Mouse (Mus musculus) liver, embryonic 11.5 days (tissue): ENCODE results near the gene Supt20. TPM values are rescaled to one million over a fixed set of nuclear protein-coding genes. Genes with fewer than 3 reads are reported as not detected.
A peak's percentile ranks its signal among the peaks of the same experiment; 100 is the strongest.

Experiments
- ATAC-seq: fragments of 200-750 bp; cut with Nextera tagmentation; replicated peaks from 2 replicates; pipeline ENCODE4 v1.8.0; 2017; ENCODE audit warnings: moderate number of reproducible peaks, mild to moderate bottlenecking, moderate TSS enrichment, moderate library complexity; ENCODE audit not compliant: low FRiP score
- DNase-seq: peaks from one replicate; pipeline ENCODE4 v3.0.0-alpha.2; 2017; ENCODE audit warnings: low spot score
- H3K27ac ChIP-seq: fragments of 300-500 bp; sonication (generic); 2 replicates; pipeline ENCODE4 v1.5.1; 2014; ENCODE audit warnings: mild to moderate bottlenecking, low read depth, low read length, control low read depth
- H3K27me3 ChIP-seq: fragments of 300-500 bp; sonication (generic); replicated peaks from 2 replicates; pipeline ENCODE4 v1.6.1; 2014; ENCODE audit warnings: low read length, mixed read lengths; ENCODE audit not compliant: control insufficient read depth, insufficient read depth
- H3K36me3 ChIP-seq: fragments of 300-500 bp; sonication (generic); 2 replicates; pipeline ENCODE4 v1.6.1; 2014; ENCODE audit warnings: mild to moderate bottlenecking, low read length, moderate library complexity, mixed read lengths; ENCODE audit not compliant: control insufficient read depth, insufficient read depth
- H3K4me1 ChIP-seq: fragments of 300-500 bp; sonication (generic); replicated peaks from 2 replicates; pipeline ENCODE4 v1.6.1; 2014; ENCODE audit warnings: low read length, mixed read lengths; ENCODE audit not compliant: control insufficient read depth, insufficient read depth
- H3K4me2 ChIP-seq: fragments of 300-500 bp; sonication (generic); 2 replicates; pipeline ENCODE4 v1.6.1; 2014; ENCODE audit warnings: mild to moderate bottlenecking, control low read depth, moderate library complexity
- H3K4me3 ChIP-seq: fragments of 300-500 bp; sonication (generic); 2 replicates; pipeline ENCODE4 v1.5.1; 2014; ENCODE audit warnings: low read depth, low read length, control low read depth
- H3K9ac ChIP-seq: fragments of 300-500 bp; sonication (generic); 2 replicates; pipeline ENCODE4 v1.6.1; 2014; ENCODE audit warnings: low read depth, low read length, control low read depth
- H3K9me3 ChIP-seq: fragments of 300-500 bp; sonication (generic); 2 replicates; pipeline ENCODE4 v1.6.1; 2016; ENCODE audit warnings: low read length, inconsistent platforms, mixed read lengths; ENCODE audit not compliant: control insufficient read depth
- WGBS: fragments of 180-500 bp; shearing (Covaris S2); extraction: QIAGEN DNeasy Blood & Tissue Kit; methylation state at CpG from one replicate; pipeline ENCODE4 v1.1.7; 2014; 5-methylcytosine and 5-hydroxymethylcytosine counted together
- polyA plus RNA-seq: library from polyadenylated mRNA; unstranded; fragments of >200 nt; fragmentation: Nextera tagmentation; extraction: Ambion mirVana; gene quantifications from 2 replicates; pipeline ENCODE4 v1.2.1, GENCODE M21; 2014

Gene Supt20
- polyA plus RNA-seq, 1 experiment from 2014 or later: 84.6 TPM

GRCm38 (mm10) chr3:54734411-54735246 is 42.0 kb downstream of the Supt20 start:
- H3K27ac ChIP-seq: peak overlapping the region; percentile 99
- H3K4me3 ChIP-seq: peak overlapping the region; percentile 94
- ATAC-seq (peak; percentile 91), DNase-seq (peak; percentile 87)
- H3K9ac ChIP-seq: peak overlapping the region; percentile 97
- peaks cover 24% of the 10 kb centered on the region for H3K36me3 ChIP-seq
- peaks cover 11% of the 10 kb centered on the region for H3K4me1 ChIP-seq
- peak overlapping the region; percentile 71 for H3K4me2 ChIP-seq
- under 1% methylated on average over 84 of the region's 84 CpGs for WGBS
- no peaks in the 10 kb centered on the region for H3K9me3 ChIP-seq
- H3K27me3 ChIP-seq: no peaks in the 10 kb centered on the region

- Histone ChIP-seq H3K9me3 (no peaks in the 10 kb centered on the region), H3K4me2 (peak within 1 kb of the TSS; percentile 71), H3K4me3 (peak within 1 kb of the TSS; percentile 94), H3K27ac (peak within 1 kb of the TSS; percentile 99), H3K4me1 (peaks cover 11% of the 10 kb centered on the region), H3K9ac (peak within 1 kb of the TSS; percentile 97), H3K36me3 (peaks cover 17% of the 10 kb centered on the region), H3K27me3 (no peaks in the 10 kb centered on the region)
- DNase-seq (peak; percentile 94), ATAC-seq (peak; percentile 84)
- WGBS: under 1% methylated on average over 61 of the region's 65 CpGs
Measured at GRCm38 (mm10) chr3:54735247-54736046, 42.8 kb downstream of the Supt20 start, which contains the start of the genes Exosc8 and Alg5. TSS of gene Exosc8 (minus strand) at chr3:54735393. TSS of gene Alg5 (plus strand) at chr3:54735539.

GRCm38 (mm10) chr3:54736101-54736927 is 43.7 kb downstream of the Supt20 start:
- Histone ChIP-seq H3K4me3 (peak overlapping the region; percentile 94), H3K27ac (peak overlapping the region; percentile 99; the same call in 1 of the 2 replicates), H3K9me3 (no peaks in the 10 kb centered on the region), H3K4me2 (peak overlapping the region; percentile 71), H3K27me3 (no peaks in the 10 kb centered on the region), H3K4me1 (peaks cover 11% of the 10 kb centered on the region), H3K36me3 (peaks cover 25% of the 10 kb centered on the region), H3K9ac (peak overlapping the region; percentile 97)
- WGBS: 52% methylated on average over 18 of the region's 18 CpGs
- no peak for ATAC-seq
- no peak for DNase-seq

GRCm38 (mm10) chr3:54737317-54737716 is 44.7 kb downstream of the Supt20 start:
- 93% methylated on average over 8 of the region's 8 CpGs for WGBS
- Histone ChIP-seq H3K27ac (no peak overlapping the region), H3K4me2 (no peak overlapping the region), H3K36me3 (peaks cover 26% of the 10 kb centered on the region), H3K4me3 (no peak overlapping the region), H3K9ac (no peak overlapping the region), H3K9me3 (no peaks in the 10 kb centered on the region), H3K27me3 (no peaks in the 10 kb centered on the region), H3K4me1 (peaks cover 11% of the 10 kb centered on the region)
- DNase-seq (no peak), ATAC-seq (no peak)

- Histone ChIP-seq H3K9me3 (no peaks in the 10 kb centered on the region), H3K27me3 (no peaks in the 10 kb centered on the region), H3K4me1 (no peaks in the 10 kb centered on the region), H3K36me3 (peaks cover 56% of the 10 kb centered on the region), H3K27ac (no peak overlapping the region), H3K9ac (no peak overlapping the region), H3K4me3 (no peak overlapping the region), H3K4me2 (no peak overlapping the region)
- WGBS: 96% methylated on average over 11 of the region's 11 CpGs
- ATAC-seq (no peak), DNase-seq (no peak)
Measured at GRCm38 (mm10) chr3:54741965-54742364, 49.4 kb downstream of the Supt20 start.

GRCm38 (mm10) chr3:54745799-54746198 is 53.2 kb downstream of the Supt20 start:
- Histone ChIP-seq H3K4me2 (no peak overlapping the region), H3K9me3 (no peaks in the 10 kb centered on the region), H3K4me1 (no peaks in the 10 kb centered on the region), H3K9ac (no peak overlapping the region), H3K4me3 (no peak overlapping the region), H3K36me3 (peaks cover 72% of the 10 kb centered on the region), H3K27ac (no peak overlapping the region), H3K27me3 (no peaks in the 10 kb centered on the region)
- DNase-seq (no peak), ATAC-seq (no peak)
- WGBS: 65% methylated on average over 5 of the region's 5 CpGs

GRCm38 (mm10) chr3:54753411-54753810 is 60.8 kb downstream of the Supt20 start:
- ATAC-seq: no peak
- Histone ChIP-seq H3K4me1 (no peaks in the 10 kb centered on the region; the same call in 1 of the 2 replicates), H3K4me3 (no peak overlapping the region), H3K9me3 (no peaks in the 10 kb centered on the region), H3K4me2 (no peak overlapping the region), H3K9ac (no peak overlapping the region), H3K36me3 (peaks cover 20% of the 10 kb centered on the region), H3K27ac (no peak overlapping the region), H3K27me3 (peaks cover 21% of the 10 kb centered on the region)
- WGBS: 72% methylated on average over 4 of the region's 4 CpGs
- DNase-seq: no peak
